Mouse (Mus musculus) neural tube, embryonic 13.5 days (tissue): ENCODE measurements around the gene Rnf225. TPM values are rescaled to one million over a fixed set of nuclear protein-coding genes. Genes with fewer than 3 reads are reported as not detected.

Experiments
- ATAC-seq: fragments of 200-750 bp; cut with Nextera tagmentation; 2 replicates; pipeline ENCODE4 v1.8.0; 2017; ENCODE audit warnings: low read depth, mild to moderate bottlenecking, moderate TSS enrichment, moderate library complexity
- H3K27ac ChIP-seq: fragments of 300-500 bp; sonication (generic); replicated peaks from 2 replicates; pipeline ENCODE4 v1.5.1; 2015; ENCODE audit warnings: moderate library complexity, mild to moderate bottlenecking, inconsistent platforms
- H3K27me3 ChIP-seq: fragments of 300-500 bp; sonication (generic); 2 replicates; pipeline ENCODE4 v1.6.1; 2015; ENCODE audit warnings: mild to moderate bottlenecking, inconsistent platforms
- H3K36me3 ChIP-seq: fragments of 300-500 bp; sonication (generic); 2 replicates; pipeline ENCODE4 v1.6.1; 2015; ENCODE audit warnings: mild to moderate bottlenecking, inconsistent platforms
- H3K4me1 ChIP-seq: fragments of 300-500 bp; sonication (generic); replicated peaks from 2 replicates; pipeline ENCODE4 v1.6.1; 2015; ENCODE audit warnings: inconsistent platforms
- H3K4me2 ChIP-seq: fragments of 300-500 bp; sonication (generic); 2 replicates; pipeline ENCODE4 v1.6.1; 2015; ENCODE audit warnings: inconsistent platforms, mild to moderate bottlenecking, moderate library complexity
- H3K4me3 ChIP-seq: fragments of 300-500 bp; sonication (generic); 2 replicates; pipeline ENCODE4 v1.5.1; 2015; ENCODE audit warnings: mild to moderate bottlenecking, inconsistent platforms
- H3K9ac ChIP-seq: fragments of 300-500 bp; sonication (generic); 2 replicates; pipeline ENCODE4 v1.6.1; 2015; ENCODE audit warnings: moderate library complexity, mild to moderate bottlenecking, inconsistent platforms
- H3K9me3 ChIP-seq: fragments of 300-500 bp; sonication (generic); 2 replicates; pipeline ENCODE4 v1.6.1; 2016; ENCODE audit warnings: inconsistent platforms
- WGBS: fragments of 180-500 bp; shearing (Covaris S2); methylation state at CpG from one replicate; pipeline ENCODE4 v1.1.7; 2015; 5-methylcytosine and 5-hydroxymethylcytosine counted together
- polyA plus RNA-seq: library from polyadenylated mRNA; unstranded; fragments of >200 nt; fragmentation: Nextera tagmentation; extraction: Ambion mirVana; gene quantifications from 2 replicates; pipeline ENCODE4 v1.2.1, GENCODE M21; 2015

Rnf225 gene
- polyA plus RNA-seq, 1 experiment from 2014 or later: 0.45 TPM

DNA sequence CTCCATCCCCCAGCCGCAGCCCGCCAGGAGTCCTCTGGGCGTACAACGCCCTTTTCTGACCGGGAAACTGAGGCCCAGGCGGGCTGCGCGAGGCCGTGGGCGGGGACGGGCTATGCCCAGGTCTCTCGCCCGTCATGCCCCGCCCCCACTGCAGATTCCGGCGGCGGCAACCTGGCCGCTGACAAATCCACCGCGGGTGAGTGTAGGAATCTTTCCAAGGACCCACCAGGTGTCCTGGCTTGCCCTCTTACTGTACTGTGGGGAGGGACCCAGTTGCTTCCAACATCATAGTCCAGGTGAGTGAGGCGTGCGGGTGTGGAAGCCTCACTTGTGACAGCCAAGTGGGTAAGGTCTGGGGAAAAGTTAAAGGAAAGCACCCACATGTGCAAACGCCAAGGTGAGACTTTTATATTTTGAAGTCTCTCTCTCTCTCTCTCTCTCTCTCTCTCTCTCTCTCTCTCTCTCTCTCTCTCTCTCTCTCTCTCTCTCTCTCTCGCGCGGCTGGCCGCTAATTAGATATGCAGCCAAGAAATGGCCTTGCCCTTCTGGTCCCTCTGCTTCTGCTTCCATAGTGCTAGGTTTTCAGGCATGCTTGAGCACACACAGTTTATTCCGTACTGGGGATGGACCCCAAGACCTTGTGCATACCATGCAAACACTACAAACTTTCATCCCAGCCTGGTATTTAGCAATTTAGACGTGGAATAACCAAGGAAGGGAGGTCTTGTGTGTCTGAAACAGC, 39.1 kb downstream of the Rnf225 start:
- under 1% methylated on average over 28 of the region's 29 CpGs for WGBS
- peak; percentile 66 for ATAC-seq
- Histone ChIP-seq H3K36me3 (peaks cover 28% of the 10 kb centered on the region), H3K4me2 (peak overlapping the region; percentile 94), H3K9me3 (no peaks in the 10 kb centered on the region), H3K27ac (peak overlapping the region; percentile 93), H3K4me3 (peak overlapping the region; percentile 84), H3K27me3 (no peaks in the 10 kb centered on the region), H3K4me1 (peaks cover 31% of the 10 kb centered on the region), H3K9ac (peak overlapping the region; percentile 94)

GRCm38 (mm10) chr7:12970906-12971305, 43.7 kb downstream of the Rnf225 start:
- Histone ChIP-seq H3K9me3 (no peaks in the 10 kb centered on the region), H3K27me3 (no peaks in the 10 kb centered on the region), H3K4me2 (no peak overlapping the region), H3K9ac (no peak overlapping the region), H3K4me1 (peaks cover 21% of the 10 kb centered on the region), H3K36me3 (peaks cover 50% of the 10 kb centered on the region), H3K27ac (no peak overlapping the region), H3K4me3 (no peak overlapping the region)
- 91% methylated on average over 25 of the region's 25 CpGs for WGBS
- ATAC-seq: no peak

GRCm38 (mm10) chr7:12977682-12978389, 50.6 kb downstream of the Rnf225 start, which contains the start of gene Zfp446:
TSS of gene Zfp446 (plus strand) at chr7:12977848.
- H3K9ac ChIP-seq: peak within 1 kb of the TSS; percentile 74
- H3K36me3 ChIP-seq: peaks cover 21% of the 10 kb centered on the region
- no peaks in the 10 kb centered on the region for H3K27me3 ChIP-seq
- peak within 1 kb of the TSS; percentile 60 for H3K4me3 ChIP-seq
- peak within 1 kb of the TSS; percentile 97 for H3K27ac ChIP-seq
- peak within 1 kb of the TSS; percentile 69 for H3K4me2 ChIP-seq
- H3K9me3 ChIP-seq: no peaks in the 10 kb centered on the region
- peaks cover 19% of the 10 kb centered on the region for H3K4me1 ChIP-seq
- peak; percentile 99 for ATAC-seq
- WGBS: under 1% methylated on average over 49 of the region's 49 CpGs

DNA sequence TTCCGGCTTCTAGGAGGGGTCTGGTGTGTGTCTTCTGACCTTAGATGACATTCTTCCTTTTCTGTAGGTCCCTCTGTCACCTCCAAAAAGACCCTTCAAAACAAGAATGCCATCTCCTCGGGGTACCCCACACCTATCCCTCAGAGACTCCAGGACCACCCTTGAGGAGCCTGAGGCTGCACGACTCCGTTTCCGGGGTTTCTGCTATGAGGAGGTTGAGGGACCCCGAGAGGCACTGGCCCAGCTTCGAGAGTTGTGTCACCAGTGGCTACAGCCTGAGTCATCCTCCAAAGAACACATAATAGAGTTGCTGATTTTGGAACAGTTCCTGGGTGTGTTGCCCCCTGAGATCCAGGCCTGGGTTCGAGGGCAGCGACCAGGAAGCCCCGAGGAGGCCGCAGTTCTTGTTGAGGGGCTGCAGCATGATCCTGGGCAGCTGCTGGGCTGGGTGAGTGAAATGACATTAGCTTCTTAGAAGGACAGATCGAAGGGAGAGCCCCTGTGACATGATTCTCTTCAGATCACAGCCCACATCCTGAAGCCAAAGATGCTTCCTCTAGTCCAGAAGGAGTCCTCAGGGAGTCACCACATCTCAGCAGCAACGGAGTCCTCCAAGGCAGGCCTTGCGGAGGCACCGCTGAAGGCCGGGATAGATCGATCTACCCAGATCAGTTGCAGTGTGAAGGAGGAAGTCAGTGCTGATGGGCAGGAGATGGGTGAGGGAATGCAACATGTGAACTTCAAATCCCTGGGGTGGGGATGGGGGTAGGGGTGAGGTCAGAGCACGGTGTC, 51.9 kb downstream of the Rnf225 start:
- 78% methylated on average over 18 of the region's 18 CpGs for WGBS

GRCm38 (mm10) chr7:12979776-12980175, 52.6 kb downstream of the Rnf225 start:
- H3K9me3 ChIP-seq: no peaks in the 10 kb centered on the region
- WGBS: 37% methylated on average over 6 of the region's 6 CpGs
- no peak overlapping the region for H3K4me3 ChIP-seq
- H3K27ac ChIP-seq: no peak overlapping the region
- H3K4me2 ChIP-seq: no peak overlapping the region
- no peak for ATAC-seq
- no peaks in the 10 kb centered on the region for H3K27me3 ChIP-seq
- peaks cover 19% of the 10 kb centered on the region for H3K4me1 ChIP-seq
- H3K9ac ChIP-seq: no peak overlapping the region
- H3K36me3 ChIP-seq: peaks cover 15% of the 10 kb centered on the region; the same call in 1 of the 2 replicates

More for the DNA sequence above, 51.9 kb downstream of the Rnf225 start:
- H3K27me3 ChIP-seq: no peaks in the 10 kb centered on the region
- peaks cover 19% of the 10 kb centered on the region for H3K4me1 ChIP-seq
- peak overlapping the region; percentile 74 for H3K9ac ChIP-seq
- H3K9me3 ChIP-seq: no peaks in the 10 kb centered on the region
- ATAC-seq: no peak
- H3K27ac ChIP-seq: peak overlapping the region; percentile 97; the same call in 1 of the 2 replicates
- H3K36me3 ChIP-seq: peaks cover 15% of the 10 kb centered on the region; the same call in 1 of the 2 replicates
- H3K4me2 ChIP-seq: peak overlapping the region; percentile 69
- H3K4me3 ChIP-seq: peak overlapping the region; percentile 60

DNA sequence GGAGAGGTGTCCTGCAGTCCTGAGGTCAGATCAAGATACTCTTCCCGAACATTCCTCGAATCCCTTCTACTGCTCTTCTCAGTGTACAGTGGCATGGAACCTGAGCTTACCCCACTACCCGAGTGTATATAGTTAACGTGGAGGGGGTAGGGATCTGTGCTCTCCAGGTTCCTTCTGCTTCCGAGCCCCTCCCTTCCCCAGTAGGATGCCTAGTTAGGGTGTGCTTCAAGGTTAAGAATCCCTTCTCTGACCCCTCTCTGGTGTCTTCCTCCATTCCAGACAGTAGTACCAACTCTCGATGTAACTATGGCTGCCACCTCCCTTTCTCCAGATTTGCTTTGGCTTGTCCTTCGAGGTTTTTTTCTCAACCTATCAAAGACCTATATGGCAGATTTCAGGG, 53.1 kb downstream of the Rnf225 start:
- Histone ChIP-seq H3K4me1 (peaks cover 19% of the 10 kb centered on the region), H3K4me3 (no peak overlapping the region), H3K9me3 (no peaks in the 10 kb centered on the region), H3K36me3 (peaks cover 15% of the 10 kb centered on the region; the same call in 1 of the 2 replicates), H3K9ac (no peak overlapping the region), H3K27ac (no peak overlapping the region), H3K4me2 (no peak overlapping the region), H3K27me3 (no peaks in the 10 kb centered on the region)
- WGBS: 79% methylated on average over 7 of the region's 7 CpGs
- no peak for ATAC-seq

Other genes with a start within 250 kb of the Rnf225 start
- gene Vmn2r55, start 242.4 kb upstream of the Rnf225 start, polyA plus RNA-seq: not detected in 2 replicates
- gene Vmn2r56, start 192.4 kb upstream of the Rnf225 start, polyA plus RNA-seq: not detected in 2 replicates
- 16.7 and 18.5 TPM in 2 replicates for gene Zscan18, start 123.8 kb upstream of the Rnf225 start, polyA plus RNA-seq
- 34.3 and 35.5 TPM in 2 replicates for gene Zfp329, start 108.6 kb upstream of the Rnf225 start, polyA plus RNA-seq
- 26.1 and 33.1 TPM in 2 replicates for gene Zfp110, start 92.7 kb upstream of the Rnf225 start, polyA plus RNA-seq
- 7.6 and 8.8 TPM in 2 replicates for gene Zfp128, start 46.2 kb upstream of the Rnf225 start, polyA plus RNA-seq
- 12.6 and 14.0 TPM in 2 replicates for gene Zscan22, start 29.6 kb upstream of the Rnf225 start, polyA plus RNA-seq
- gene Rps5, start 5.1 kb upstream of the Rnf225 start, polyA plus RNA-seq: 606 and 663 TPM in 2 replicates
- 11.8 and 14.3 TPM in 2 replicates for gene Zfp324, start 38.4 kb downstream of the Rnf225 start, polyA plus RNA-seq
- gene Zfp446, start 50.4 kb downstream of the Rnf225 start, polyA plus RNA-seq: 12.0 and 12.4 TPM in 2 replicates
- gene Slc27a5, start 70.8 kb downstream of the Rnf225 start, polyA plus RNA-seq: 0.21 and 0.32 TPM in 2 replicates
- gene Trim28, start 71.7 kb downstream of the Rnf225 start, polyA plus RNA-seq: 223 and 229 TPM in 2 replicates
- gene Zbtb45, start 82.6 kb downstream of the Rnf225 start, polyA plus RNA-seq: 36.2 and 37.8 TPM in 2 replicates
- 170 and 189 TPM in 2 replicates for gene Chmp2a, start 107.4 kb downstream of the Rnf225 start, polyA plus RNA-seq
- gene Ube2m, start 110.9 kb downstream of the Rnf225 start, polyA plus RNA-seq: 149 and 152 TPM in 2 replicates
- 5.6 and 6.0 TPM in 2 replicates for gene Mzf1, start 127.3 kb downstream of the Rnf225 start, polyA plus RNA-seq
- 0.04 TPM in 1 of 2 replicates, not detected in the other for gene Vmn1r85, start 167.8 kb downstream of the Rnf225 start, polyA plus RNA-seq
- gene Vmn1r86, start 192.5 kb downstream of the Rnf225 start, polyA plus RNA-seq: not detected in 2 replicates
- not detected in 2 replicates for gene Vmn1r87, start 212.7 kb downstream of the Rnf225 start, polyA plus RNA-seq
- not detected in 2 replicates for gene Vmn1r88, start 232.2 kb downstream of the Rnf225 start, polyA plus RNA-seq